Comparison of ENCODE assay signal across 21 mouse cellular contexts in the genomic region with DNA sequence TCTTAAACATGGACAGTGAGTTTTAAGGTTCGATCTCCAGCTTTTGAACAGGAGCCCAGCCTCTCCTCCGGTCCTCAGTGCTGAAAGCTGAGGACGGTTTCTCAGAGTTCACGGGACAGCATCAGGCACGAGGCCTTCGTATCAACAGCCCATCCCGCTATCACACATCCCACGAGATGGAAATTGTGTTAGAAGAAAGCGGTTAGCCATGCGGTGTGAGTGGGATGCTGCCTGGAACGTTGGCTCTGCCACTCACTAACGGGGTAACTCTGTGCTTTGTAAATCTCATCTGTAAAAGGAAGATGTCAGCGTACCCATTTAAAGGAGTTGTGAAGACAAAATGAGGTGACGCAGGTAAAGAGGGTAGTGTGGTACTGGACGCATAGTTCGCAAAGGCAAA. TPM values are rescaled to one million over a fixed set of nuclear protein-coding genes. Genes with fewer than 3 reads are reported as not detected.
DNase-seq lines count a peak whose midpoint lies in the region; ATAC-seq and TF ChIP-seq lines count a peak whose summit lies in the region.
"Had no signal": no experiment of that assay in that cellular context is flagged by ENCODE, and none has a peak within 500 bp of the region (broad histone marks: within the 10 kb centered on the region; RNA-seq: fewer than 3 reads in every experiment).

No protein-coding gene starts in this region.

- H3K27me3 ChIP-seq in heart, embryonic 11.5 days (ENCODE audit: control insufficient read depth, insufficient read depth, low read length), result no peaks in the 10 kb centered on the region
- H3K27me3 ChIP-seq: forebrain, embryonic 13.5 days; hindbrain, embryonic 15.5 days; Patski had no signal

- H3K9ac ChIP-seq in heart, embryonic 11.5 days (ENCODE audit: low read depth, low read length), result no peak overlapping the region
- H3K9ac ChIP-seq: embryonic facial prominence, embryonic 13.5 days; forebrain, embryonic 13.5 days; forebrain, postnatal 0 days; heart, embryonic 13.5 days; hindbrain, embryonic 15.5 days had no signal

- no peaks in the 10 kb centered on the region for H3K36me3 ChIP-seq in heart, embryonic 11.5 days (ENCODE audit: control insufficient read depth, insufficient read depth, low read length)
- H3K36me3 ChIP-seq: embryonic facial prominence, embryonic 13.5 days; heart, embryonic 13.5 days; hindbrain, embryonic 15.5 days had no signal

- peak; percentile 34 to 72 for DNase-seq in layer of hippocampus, adult 18-20 months (ENCODE audit: low spot score in 2 of 2)
- no peak for DNase-seq in layer of hippocampus, postnatal 10 days (ENCODE audit: low spot score in 2 of 2)
- peak in 1 of 2 experiments; percentile 42 for DNase-seq in left cerebral cortex, adult 2 months (ENCODE audit: extremely low spot score in 1 of 2, low spot score in 2 of 2)
- no peak for DNase-seq in left cerebral cortex, postnatal 4 days
- peak; percentile 78 for DNase-seq in brain, adult 2 months (ENCODE audit: low read depth, low spot score)
- DNase-seq in left cerebral cortex, postnatal 25 days (ENCODE audit: low spot score in 2 of 2), result peak; percentile 39 to 84
- DNase-seq in gastrocnemius, postnatal 25 days, result no peak
- DNase-seq: adrenal gland, postnatal 14 days; cerebellum, adult 18-20 months; cerebellum, adult 9-11 months; cerebellum, postnatal 36 days; forebrain, postnatal 0 days; gastrocnemius, postnatal 14 days; heart, postnatal 36 days had no signal

- no peak overlapping the region for H3K4me2 ChIP-seq in heart, embryonic 11.5 days
- H3K4me2 ChIP-seq: embryonic facial prominence, embryonic 13.5 days; forebrain, embryonic 13.5 days; heart, embryonic 13.5 days; hindbrain, embryonic 15.5 days had no signal

- ATAC-seq in heart, embryonic 11.5 days (replicated peaks; ENCODE audit: insufficient number of reproducible peaks, low FRiP score, low TSS enrichment), result no peak
- ATAC-seq: activated CD4-positive, CD25-positive, alpha-beta regulatory T cell, adult 4 months; forebrain, embryonic 13.5 days; forebrain, postnatal 0 days; Patski had no signal

- H3K4me1 ChIP-seq in heart, embryonic 11.5 days (ENCODE audit: control insufficient read depth, insufficient read depth, low read length), result peaks cover 10% of the 10 kb centered on the region
- H3K4me1 ChIP-seq: hindbrain, embryonic 15.5 days had no signal

- no peaks in the 10 kb centered on the region for H3K9me3 ChIP-seq in heart, embryonic 11.5 days (replicated peaks; ENCODE audit: control insufficient read depth, low read length)
- H3K9me3 ChIP-seq: embryonic facial prominence, embryonic 13.5 days; forebrain, embryonic 13.5 days; heart, embryonic 13.5 days; hindbrain, embryonic 15.5 days had no signal

- 85% methylated on average over 16 of the region's 16 CpGs for WGBS in heart, embryonic 11.5 days (ENCODE audit: insufficient replicate concordance)

- peak overlapping the region; percentile 55; the same call in 1 of the 2 replicates for H3K27ac ChIP-seq in left cerebral cortex, adult 2 months
- H3K27ac ChIP-seq in heart, embryonic 11.5 days (ENCODE audit: low read depth, low read length), result no peak overlapping the region
- H3K27ac ChIP-seq: embryonic facial prominence, embryonic 13.5 days; forebrain, embryonic 13.5 days; heart, embryonic 13.5 days; hindbrain, embryonic 15.5 days had no signal

- no peak for TF ChIP-seq CTCF in left cerebral cortex, adult 2 months (IDR thresholded peaks at IDR 0.05)

- intact Hi-C loops in left cerebral cortex, adult 2 months (cut with DNase I), result no loop called here
- intact Hi-C loops in left cerebral cortex, postnatal 4 days (cut with DNase I), result no loop called here
- intact Hi-C loops in left cerebral cortex, postnatal 25 days (cut with DNase I), result loop anchor here (5.0 kb wide), 1 partner anchor 60 kb away; no protein-coding TSS in a partner anchor

- H3K4me3 ChIP-seq in left cerebral cortex, adult 2 months, result no peak overlapping the region
- no peak overlapping the region for H3K4me3 ChIP-seq in heart, embryonic 11.5 days (ENCODE audit: low read depth, low read length)
- H3K4me3 ChIP-seq: embryonic facial prominence, embryonic 13.5 days; forebrain, embryonic 13.5 days; heart, embryonic 13.5 days; hindbrain, embryonic 15.5 days had no signal

RNA-seq across cellular contexts. Expression of gene Rhou, which starts 53.4 kb away (rescaled TPM):
- 10 to 100 TPM; 44.0 to 53.9 TPM for total RNA-seq in layer of hippocampus, adult 18-20 months (2021)
- total RNA-seq in layer of hippocampus, postnatal 10 days (2021), result 10 to 100 TPM; 36.9 to 39.6 TPM
- total RNA-seq in left cerebral cortex, adult 2 months (2021), result 10 to 100 TPM; 45.9 to 46.2 TPM
- 10 to 100 TPM; 78.0 to 89.0 TPM for total RNA-seq in left cerebral cortex, postnatal 4 days (2021)
- total RNA-seq in left cerebral cortex, postnatal 25 days (2021), result 10 to 100 TPM; 40.3 to 40.9 TPM
- 15.9 and 17.3 TPM in 2 replicates for polyA plus RNA-seq in heart, embryonic 11.5 days (2014; fragmentation: Nextera tagmentation; extraction: Ambion mirVana)
- 10 to 100 TPM in 1 of 2 experiments, 1 to 10 TPM in 1; 8.5 to 14.6 TPM for total RNA-seq in gastrocnemius, postnatal 25 days (2021)
- polyA plus RNA-seq: activated CD4-positive, CD25-positive, alpha-beta regulatory T cell, adult 4 months had no signal

Comparison
In these comparisons a context has a peak if more than half of its experiments do, and no peak if none do; other contexts are left out.
1. DNase-seq: peak in layer of hippocampus, adult 18-20 months (2 of 2), brain, adult 2 months (single experiment) and left cerebral cortex, postnatal 25 days (2 of 2); none in layer of hippocampus, postnatal 10 days (0 of 2), left cerebral cortex, postnatal 4 days (single experiment) and gastrocnemius, postnatal 25 days (single experiment).